Mouse (Mus musculus): ENCODE measurements around the gene Tmbim7.

Gene Tmbim7

GRCm38 (mm10) chr5:3669938-3670554 lies 19.1 kb downstream of the Tmbim7 start:
- no peak for DNase-seq

- DNase-seq: no peak
These were observed 37.3 kb downstream of the Tmbim7 start for GRCm38 (mm10) chr5:3688298-3688697.

GRCm38 (mm10) chr5:3691283-3691682 lies 40.3 kb downstream of the Tmbim7 start:
- no peak for DNase-seq

GRCm38 (mm10) chr5:3692956-3693355 lies 42.0 kb downstream of the Tmbim7 start:
- DNase-seq: no peak

GRCm38 (mm10) chr5:3695191-3695590 lies 44.2 kb downstream of the Tmbim7 start:
- DNase-seq: no peak

- DNase-seq: no peak
These were observed 45.0 kb downstream of the Tmbim7 start for GRCm38 (mm10) chr5:3696031-3696430.

GRCm38 (mm10) chr5:3700025-3700424 lies 49.0 kb downstream of the Tmbim7 start:
- no peak for DNase-seq

- no peak for DNase-seq
These were observed 51.2 kb downstream of the Tmbim7 start for GRCm38 (mm10) chr5:3702180-3702579.

GRCm38 (mm10) chr5:3715800-3716199 lies 64.8 kb downstream of the Tmbim7 start:
- DNase-seq: no peak

- DNase-seq: no peak
These were observed 68.4 kb downstream of the Tmbim7 start for GRCm38 (mm10) chr5:3719371-3719770.

GRCm38 (mm10) chr5:3722873-3723272 lies 71.9 kb downstream of the Tmbim7 start:
- DNase-seq: no peak

- DNase-seq: no peak
These were observed 72.4 kb downstream of the Tmbim7 start for GRCm38 (mm10) chr5:3723415-3723814.

- no peak for DNase-seq
These were observed 74.5 kb downstream of the Tmbim7 start for GRCm38 (mm10) chr5:3725491-3725890.

GRCm38 (mm10) chr5:3728820-3729219 lies 77.8 kb downstream of the Tmbim7 start:
- no peak for DNase-seq

All from lung, postnatal 4 days (tissue).